Mouse (Mus musculus) lung, adult 2 months (tissue): ENCODE results near the gene Socs7. TPM values are rescaled to one million over a fixed set of nuclear protein-coding genes. Genes with fewer than 3 reads are reported as not detected.
A peak's percentile ranks its signal among the peaks of the same experiment; 100 is the strongest.

Source experiments
- DNase-seq: peaks from one replicate; pipeline ENCODE4 v3.0.0; 2022
- H3K4me1 ChIP-seq: fragments of 200-500 bp; 2 replicates; pipeline ENCODE4 v1.6.1; 2011; ENCODE audit warnings: low read length; ENCODE audit not compliant: control insufficient read depth, insufficient read depth
- H3K4me3 ChIP-seq: fragments of 200-500 bp; replicated peaks from 2 replicates; pipeline ENCODE3; 2011; ENCODE audit warnings: low read depth, mild to moderate bottlenecking, control low read depth, low read length; ENCODE audit errors: extremely low read depth
- CTCF ChIP-seq: fragments of 200-500 bp; IDR thresholded peaks from 2 replicates; pipeline ENCODE4 v1.5.1; 2011; ENCODE audit warnings: mild to moderate bottlenecking, low read length, control low read depth; ENCODE audit not compliant: insufficient read depth
- POLR2A ChIP-seq: fragments of 200-500 bp; IDR thresholded peaks from 2 replicates; pipeline ENCODE4 v1.6.1; 2011; ENCODE audit warnings: low read depth, mild to moderate bottlenecking, control low read depth, low read length, borderline replicate concordance; ENCODE audit errors: extremely low read depth
- WGBS: fragments of 180-500 bp; shearing (Covaris S2); methylation state at CpG from one replicate; pipeline ENCODE4 v1.1.7; 2018; 5-methylcytosine and 5-hydroxymethylcytosine counted together
- polyA plus RNA-seq: library from polyadenylated mRNA; depleted of rRNA; stranded (reverse); fragments of >200 nt; gene quantifications from 2 replicates; pipeline ENCODE4 v1.2.3, GENCODE M21; 2012; rRNA removed

Gene Socs7
- polyA plus RNA-seq, 1 experiment, result 11.3 TPM

GRCm38 (mm10) chr11:97438868-97439267, 76.5 kb downstream of the Socs7 start:
- WGBS, result 28% methylated on average over 9 of the region's 9 CpGs
- TF ChIP-seq POLR2A (no peak), CTCF (no peak)
- DNase-seq, result no peak
- peaks cover 44% of the 10 kb centered on the region for H3K4me1 ChIP-seq
- no peak overlapping the region for H3K4me3 ChIP-seq

DNA sequence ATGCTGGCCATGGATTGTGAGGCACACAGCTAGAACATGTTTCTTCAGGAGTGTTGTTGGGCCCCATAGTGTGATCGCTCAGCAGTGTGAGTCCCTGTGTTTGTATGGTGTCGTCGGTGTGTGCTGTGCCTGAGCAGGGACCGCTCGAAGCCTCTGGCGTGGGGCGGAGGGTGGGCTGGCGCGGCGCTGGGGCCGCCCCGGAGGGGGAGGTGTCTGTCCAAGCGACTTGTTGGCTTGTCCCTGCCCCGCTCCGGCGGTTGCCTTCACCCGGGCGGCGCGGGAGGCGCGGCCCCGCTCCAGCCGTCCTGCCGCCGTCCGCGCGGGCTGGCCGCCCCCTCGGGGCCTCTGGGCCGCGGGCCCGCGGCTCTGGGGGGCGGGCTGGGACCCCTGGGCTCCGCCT, 77.6 kb downstream of the Socs7 start:
- H3K4me1 ChIP-seq, result peaks cover 44% of the 10 kb centered on the region
- TF ChIP-seq CTCF (no peak), POLR2A (peak; percentile 82; the same call in 1 of the 2 replicates)
- H3K4me3 ChIP-seq, result peak overlapping the region; percentile 71
- DNase-seq, result peak; percentile 76
- WGBS, result 2% methylated on average over 35 of the region's 37 CpGs

- peak overlapping the region; percentile 71 for H3K4me3 ChIP-seq
- H3K4me1 ChIP-seq, result peaks cover 43% of the 10 kb centered on the region
- 1% methylated on average over 34 of the region's 34 CpGs for WGBS
- peak; percentile 49 for DNase-seq
- TF ChIP-seq POLR2A (no peak), CTCF (no peak)
These were observed 78.1 kb downstream of the Socs7 start for GRCm38 (mm10) chr11:97440441-97440881.

DNA sequence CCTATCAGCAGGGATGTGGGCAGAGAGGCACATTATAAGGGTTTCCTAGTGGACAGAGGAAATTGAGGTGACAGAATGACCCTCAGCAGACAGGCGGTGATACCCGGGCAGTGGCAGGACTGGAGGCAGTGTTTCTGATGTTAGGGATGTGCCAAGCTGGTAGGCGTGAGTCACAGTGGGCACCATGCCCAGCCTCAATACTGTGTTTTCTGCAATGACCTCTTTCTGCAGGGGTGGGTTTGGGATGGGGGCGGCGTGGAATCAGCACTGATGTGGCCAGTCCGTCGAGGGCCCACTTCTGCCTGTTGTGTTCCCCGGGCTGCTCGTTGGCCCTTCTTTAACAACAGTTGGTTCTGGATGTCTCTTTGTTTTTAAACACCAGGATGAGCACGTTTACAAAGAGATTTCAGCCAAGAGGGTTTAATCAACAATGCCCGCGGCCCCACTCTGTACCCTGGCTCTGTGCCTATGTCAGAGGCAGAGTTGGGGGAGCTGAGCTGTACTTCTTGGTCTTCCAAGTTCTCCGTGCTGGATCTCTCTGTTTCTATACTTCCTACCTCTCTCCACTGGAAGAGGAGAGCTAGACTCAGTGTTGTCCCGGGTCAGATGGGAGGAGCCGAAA, 78.8 kb downstream of the Socs7 start:
- WGBS, result 15% methylated on average over 15 of the region's 15 CpGs
- Histone ChIP-seq H3K4me1 (peaks cover 37% of the 10 kb centered on the region), H3K4me3 (peak overlapping the region; percentile 71)
- TF ChIP-seq CTCF (no peak), POLR2A (no peak; the same call in 1 of the 2 replicates)
- no peak for DNase-seq

- Histone ChIP-seq H3K4me3 (peak overlapping the region; percentile 71), H3K4me1 (peaks cover 32% of the 10 kb centered on the region)
- TF ChIP-seq POLR2A (no peak), CTCF (no peak)
- no peak for DNase-seq
- 22% methylated on average over 3 of the region's 3 CpGs for WGBS
These were observed 79.3 kb downstream of the Socs7 start for GRCm38 (mm10) chr11:97441658-97442125.

GRCm38 (mm10) chr11:97442891-97443675, 80.7 kb downstream of the Socs7 start:
- no peak overlapping the region for H3K4me3 ChIP-seq
- H3K4me1 ChIP-seq, result peaks cover 26% of the 10 kb centered on the region
- no peak for TF ChIP-seq CTCF
- 66% methylated on average over 11 of the region's 11 CpGs for WGBS
- no peak for DNase-seq

DNA sequence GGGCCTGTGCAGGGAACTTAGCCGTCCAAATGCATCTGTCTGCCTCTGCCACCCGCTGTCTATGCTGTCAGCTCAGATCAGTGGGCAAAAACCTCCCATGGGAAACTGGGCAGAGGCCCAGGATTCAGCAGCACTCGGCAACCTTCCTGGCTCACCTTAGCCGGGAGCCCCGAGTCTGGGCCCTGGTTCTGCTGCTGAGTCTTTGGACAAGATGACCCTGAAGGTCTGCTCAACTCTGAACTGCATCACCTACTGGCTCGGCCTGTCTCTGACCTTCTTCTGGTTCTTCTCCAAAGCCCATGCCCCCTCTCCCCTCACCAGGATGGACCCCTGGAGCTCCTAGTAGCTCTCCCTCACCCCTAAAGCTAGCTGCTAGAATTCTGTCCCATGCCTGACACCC, 83.2 kb downstream of the Socs7 start:
- TF ChIP-seq CTCF (no peak), POLR2A (no peak)
- H3K4me1 ChIP-seq, result peaks cover 26% of the 10 kb centered on the region
- WGBS, result 69% methylated on average over 6 of the region's 6 CpGs
- H3K4me3 ChIP-seq, result no peak overlapping the region
- no peak for DNase-seq

DNA sequence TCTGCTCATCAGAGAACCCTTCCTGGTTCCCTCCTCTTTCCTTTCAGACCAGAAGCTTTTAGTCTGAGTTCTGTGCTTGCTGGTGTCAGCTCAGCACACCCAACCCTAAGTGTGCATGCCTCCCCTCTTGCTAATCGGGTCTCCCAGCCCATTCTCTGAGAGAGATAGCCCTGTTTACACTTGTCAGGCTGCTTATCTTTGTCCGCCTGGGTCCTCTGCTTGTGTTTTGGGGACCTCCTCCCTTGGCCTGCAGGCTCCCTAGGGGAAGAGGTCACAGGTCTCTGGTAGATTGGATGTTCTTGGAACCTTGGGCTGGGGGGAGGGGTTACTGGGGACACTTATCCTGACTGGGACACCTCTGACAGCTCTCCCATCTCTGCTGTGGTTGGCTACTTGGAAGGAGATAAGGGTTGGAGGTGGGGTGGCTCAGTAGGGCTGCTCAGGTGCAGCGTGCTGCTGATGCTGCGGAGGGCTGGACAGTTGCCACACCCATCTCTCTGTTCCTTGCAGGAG, 83.7 kb downstream of the Socs7 start:
- Histone ChIP-seq H3K4me1 (peaks cover 26% of the 10 kb centered on the region), H3K4me3 (no peak overlapping the region)
- TF ChIP-seq CTCF (no peak), POLR2A (no peak)
- WGBS, result 50% methylated on average over 4 of the region's 4 CpGs
- no peak for DNase-seq

DNA sequence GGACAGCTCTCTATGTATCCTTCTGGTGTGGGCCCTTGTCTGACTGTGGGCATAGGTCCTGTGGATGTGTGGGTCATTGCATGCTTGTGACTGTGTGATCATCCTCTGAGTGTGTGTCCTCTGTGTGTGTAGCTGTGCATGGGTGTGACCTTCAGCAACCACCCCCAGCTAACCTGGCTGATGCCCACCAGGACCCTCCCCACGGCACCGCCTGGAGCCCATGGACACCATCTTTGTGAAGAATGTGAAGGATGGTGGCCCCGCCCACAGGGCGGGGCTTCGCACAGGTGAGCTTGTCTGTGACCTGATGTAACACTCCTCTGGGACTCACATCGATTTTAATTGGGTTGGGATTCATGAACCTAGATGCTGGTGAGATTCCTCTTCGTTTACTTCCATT, 85.6 kb downstream of the Socs7 start:
- H3K4me1 ChIP-seq, result peaks cover 17% of the 10 kb centered on the region
- TF ChIP-seq CTCF (no peak), POLR2A (no peak)
- 86% methylated on average over 7 of the region's 7 CpGs for WGBS
- no peak for DNase-seq
- no peak overlapping the region for H3K4me3 ChIP-seq

Other genes with a start within 250 kb of the Socs7 start
- 1.9 and 3.0 TPM in 2 replicates for gene Tbx21, start 247.2 kb upstream of the Socs7 start, polyA plus RNA-seq
- 55.8 and 85.1 TPM in 2 replicates for gene Tbkbp1, start 211.1 kb upstream of the Socs7 start, polyA plus RNA-seq
- 18.7 and 32.0 TPM in 2 replicates for gene Kpnb1, start 174.7 kb upstream of the Socs7 start, polyA plus RNA-seq
- gene Npepps, start 81.9 kb upstream of the Socs7 start, polyA plus RNA-seq, result 22.3 and 23.1 TPM in 2 replicates
- gene Mrpl45, start 46.8 kb upstream of the Socs7 start, polyA plus RNA-seq, result 5.1 and 8.3 TPM in 2 replicates
- 0.23 and 0.24 TPM in 2 replicates for gene Gpr179, start 10.5 kb upstream of the Socs7 start, polyA plus RNA-seq
- gene Arhgap23, start 53.0 kb downstream of the Socs7 start, polyA plus RNA-seq, result 74.3 and 90.6 TPM in 2 replicates
- 0.08 TPM in 1 of 2 replicates, not detected in the other for gene 4933428G20Rik, start 137.8 kb downstream of the Socs7 start, polyA plus RNA-seq
- 6.4 and 7.0 TPM in 2 replicates for gene Srcin1, start 213.6 kb downstream of the Socs7 start, polyA plus RNA-seq